Mouse (Mus musculus) mesoderm, embryonic 11.5 days (tissue): Measurements from ENCODE around the gene Gpsm2.
A peak's percentile ranks its signal among the peaks of the same experiment; 100 is the strongest.
"Not testable (repeated sequence)": the region's sequence is repeated elsewhere in the genome, so short reads cannot be mapped to it uniquely, and the experiment has no call there.

ENCODE experiments used
- DNase-seq: peaks from one replicate; pipeline ENCODE4 v3.0.0-alpha.2; 2012; ENCODE audit warnings: low read depth, low spot score

Gene Gpsm2

GRCm38 (mm10) chr3:108726413-108726812 lies 4.3 kb upstream of the Gpsm2 start:
- no peak for DNase-seq

GRCm38 (mm10) chr3:108721076-108721991 lies 775 bp downstream of the Gpsm2 start:
- peak; percentile 67 for DNase-seq

DNA sequence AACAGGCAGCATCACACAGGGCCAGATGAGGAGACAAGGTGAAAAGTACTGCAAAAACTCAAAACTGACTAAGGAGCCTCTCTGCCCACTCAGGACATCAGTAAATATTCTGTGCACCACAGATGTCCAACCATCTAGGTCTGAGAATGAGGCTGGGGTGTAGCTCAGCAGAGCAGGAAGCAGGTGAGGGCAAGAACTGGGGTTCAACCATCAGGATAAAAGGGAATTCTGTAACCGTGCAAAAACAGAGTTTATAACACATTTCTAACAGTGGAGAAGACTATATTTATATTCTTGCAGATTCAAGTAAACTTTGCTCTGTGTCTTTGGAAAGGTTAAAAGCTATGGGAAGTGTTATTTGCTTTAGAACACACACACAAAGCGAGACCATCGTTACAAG lies 2.3 kb downstream of the Gpsm2 start:
- no peak for DNase-seq

DNA sequence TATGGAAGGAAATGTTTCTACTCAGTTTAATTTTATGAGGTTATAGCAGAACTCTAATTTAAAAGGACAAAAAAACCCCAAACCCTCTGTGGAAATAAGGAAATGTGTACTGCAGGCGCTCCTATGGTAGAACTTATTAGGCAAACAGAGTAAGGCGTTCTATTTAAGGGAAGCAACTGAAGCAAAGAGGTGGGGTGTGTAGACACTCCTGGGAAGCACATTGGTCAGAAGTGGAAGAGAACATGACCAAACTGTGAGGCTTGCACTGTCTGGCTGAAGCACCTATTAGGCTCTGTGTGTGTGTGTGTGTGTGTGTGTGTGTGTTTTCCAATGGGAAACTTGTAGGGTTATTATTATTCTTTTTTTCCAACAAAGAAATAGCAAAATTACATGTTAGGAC lies 2.8 kb downstream of the Gpsm2 start:
- DNase-seq = no peak

GRCm38 (mm10) chr3:108717896-108718502 lies 4.1 kb downstream of the Gpsm2 start:
- no peak for DNase-seq

DNA sequence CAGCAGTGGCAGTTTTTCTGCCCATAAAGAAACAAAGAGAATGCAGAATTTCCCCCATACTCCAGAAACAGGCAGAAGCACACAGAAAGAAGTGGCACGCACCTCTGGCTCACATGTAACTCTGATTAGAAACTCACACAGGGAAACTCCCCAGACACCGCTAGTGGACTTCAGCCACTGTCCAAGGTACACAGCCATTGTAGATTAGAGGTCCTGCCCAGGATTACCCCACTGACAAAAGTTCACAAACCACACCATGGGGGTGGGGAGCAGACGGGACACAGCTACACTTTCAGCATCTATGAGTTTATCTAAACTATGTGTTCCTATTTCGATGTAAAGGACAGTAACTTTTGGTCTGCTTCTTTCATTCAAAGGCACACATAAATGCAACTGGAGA lies 7.3 kb downstream of the Gpsm2 start:
- DNase-seq = no peak

- DNase-seq = no peak
Measured at GRCm38 (mm10) chr3:108713065-108713675, 8.9 kb downstream of the Gpsm2 start.

DNA sequence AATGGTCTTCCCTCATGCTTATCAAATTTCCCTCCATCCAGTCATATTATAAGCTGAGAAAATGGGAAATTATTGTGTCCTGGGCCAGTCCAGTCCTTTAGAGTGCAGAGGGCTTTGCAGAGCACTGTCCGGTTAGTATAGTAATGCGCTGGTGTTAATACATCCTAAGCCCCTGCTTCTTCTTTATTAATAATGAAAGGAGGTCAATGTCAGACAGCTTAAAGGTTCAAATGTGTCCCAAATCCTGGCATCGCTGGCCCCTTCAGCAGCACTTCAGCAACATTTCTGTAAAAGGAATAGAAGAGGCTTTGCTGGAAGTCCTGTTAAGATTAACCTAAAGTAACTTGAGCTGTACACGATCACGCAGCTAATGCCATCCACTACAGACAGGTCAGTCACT lies 10.8 kb downstream of the Gpsm2 start:
- DNase-seq = no peak

DNA sequence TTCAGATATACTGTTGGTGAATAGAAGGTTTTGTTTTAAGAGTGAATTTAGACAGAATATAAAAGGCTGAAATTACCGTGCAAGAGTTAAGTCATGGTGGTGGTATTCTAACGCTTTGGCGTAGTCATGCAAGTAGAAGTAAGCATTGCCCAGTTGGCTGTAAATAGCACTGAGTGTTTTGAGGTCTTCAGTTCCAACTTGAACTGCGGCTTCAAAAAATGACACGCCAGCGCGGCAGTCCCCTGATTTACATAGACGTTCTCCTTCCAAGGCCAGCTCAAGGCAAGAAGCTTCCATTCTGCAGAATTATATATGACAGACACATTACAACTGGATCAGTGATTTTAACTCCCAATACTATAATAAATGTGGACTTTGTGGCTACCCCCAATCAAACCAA lies 19.3 kb downstream of the Gpsm2 start:
- DNase-seq = no peak

DNA sequence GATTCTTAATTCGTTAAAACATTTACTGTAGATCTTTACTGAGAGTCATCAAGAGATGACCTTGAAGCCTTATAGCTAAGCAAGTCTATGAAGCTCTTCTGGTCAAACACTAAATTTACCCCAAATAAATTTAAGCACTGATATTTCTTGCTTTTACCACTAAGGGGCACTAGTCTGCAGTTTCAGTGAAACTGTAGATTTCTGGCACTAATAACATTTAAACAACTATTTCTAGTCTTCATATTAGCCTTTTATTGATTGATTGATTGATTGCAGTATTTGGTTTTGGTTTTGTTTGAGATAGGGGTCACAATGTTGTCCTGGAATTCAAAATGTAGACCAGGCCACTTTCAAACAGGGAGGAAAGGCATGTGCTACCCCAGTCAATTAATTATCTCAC lies 20.9 kb downstream of the Gpsm2 start:
- no peak for DNase-seq

GRCm38 (mm10) chr3:108699786-108700185 lies 22.3 kb downstream of the Gpsm2 start:
- DNase-seq = no peak

DNA sequence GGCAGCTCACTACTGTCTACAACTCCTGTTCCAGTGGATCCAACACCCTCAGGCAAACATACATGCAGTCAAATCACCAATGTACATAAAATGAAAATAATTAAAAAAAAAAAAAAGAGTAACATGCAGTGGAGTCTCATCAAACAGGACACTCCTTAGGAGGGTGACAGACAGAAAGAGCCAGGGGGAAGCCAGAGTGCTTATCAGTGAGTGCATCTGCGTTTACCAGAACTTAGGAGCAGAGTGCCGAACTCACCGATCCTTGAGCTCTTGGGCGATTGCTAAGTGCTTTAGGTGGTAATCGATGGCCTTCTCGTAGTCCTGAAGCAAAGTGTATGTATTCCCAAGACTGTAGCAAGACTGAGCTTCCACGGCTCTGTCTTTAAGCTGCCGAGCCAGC lies 23.4 kb downstream of the Gpsm2 start:
- DNase-seq = no peak

DNA sequence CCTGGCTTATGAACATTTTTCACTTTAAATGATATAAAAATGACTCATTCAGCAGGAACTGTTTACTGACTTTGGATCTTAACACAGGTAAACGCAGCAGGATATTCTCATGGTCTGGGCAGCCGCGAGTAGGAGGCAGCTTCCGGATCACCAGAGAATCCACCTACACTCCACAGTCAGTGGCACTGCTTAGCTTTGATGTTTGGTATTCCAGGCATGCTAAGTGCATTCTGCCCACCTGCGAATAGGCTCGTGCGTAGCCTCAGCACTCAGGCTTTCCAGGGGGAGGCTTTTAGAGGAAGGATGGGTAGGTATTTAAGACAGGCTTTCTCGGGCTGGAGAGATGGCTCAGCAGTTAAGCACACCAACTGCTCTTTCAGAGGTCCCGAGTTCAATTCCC lies 27.8 kb downstream of the Gpsm2 start:
- DNase-seq = no peak

- no peak for DNase-seq
Measured at GRCm38 (mm10) chr3:108689979-108690378, 32.1 kb downstream of the Gpsm2 start.

GRCm38 (mm10) chr3:108689446-108689845 lies 32.7 kb downstream of the Gpsm2 start:
- no peak for DNase-seq

DNA sequence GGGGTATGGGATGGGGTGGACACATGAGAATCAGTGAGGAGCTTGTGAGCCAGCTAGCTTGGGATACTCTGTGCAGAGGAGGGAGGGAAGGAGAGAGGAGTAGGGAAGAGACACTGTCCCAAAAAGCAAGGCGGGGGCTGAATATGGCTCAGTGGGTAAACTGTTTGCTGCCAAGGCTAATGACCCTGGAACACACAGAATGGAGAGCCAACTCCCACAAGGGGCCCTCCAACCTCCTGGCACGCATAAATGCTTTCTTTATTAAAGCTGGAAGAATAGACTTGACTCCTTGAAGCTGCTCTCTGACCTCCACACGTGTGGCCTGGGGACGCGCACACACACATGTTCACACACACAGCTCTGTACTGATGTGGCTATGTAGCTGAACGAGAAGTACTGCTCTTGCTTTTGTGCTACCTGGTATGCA lies 33.1 kb downstream of the Gpsm2 start:
- no peak for DNase-seq

DNA sequence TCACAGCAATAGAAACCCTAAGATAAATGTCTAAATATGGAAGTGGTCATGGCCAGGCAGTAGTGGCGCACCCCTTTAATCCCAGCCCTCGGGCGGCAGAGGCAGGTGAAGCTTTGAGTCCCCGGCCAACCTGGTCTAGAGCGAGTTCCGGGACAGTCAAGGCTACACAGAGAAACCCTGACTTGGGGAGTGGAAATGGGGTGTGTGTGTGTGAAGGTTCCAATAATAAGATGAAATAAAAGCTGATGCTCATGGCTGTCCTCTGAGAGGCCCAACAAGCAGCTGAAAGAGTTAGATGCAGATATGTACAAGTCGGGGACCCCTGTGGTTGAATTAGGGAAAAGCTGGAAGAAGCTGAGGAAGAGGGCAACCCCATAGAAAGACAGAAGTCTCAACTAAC lies 36.4 kb downstream of the Gpsm2 start:
- no peak for DNase-seq

- DNase-seq = not testable (repeated sequence)
Measured at GRCm38 (mm10) chr3:108683597-108683996, 38.5 kb downstream of the Gpsm2 start.

DNA sequence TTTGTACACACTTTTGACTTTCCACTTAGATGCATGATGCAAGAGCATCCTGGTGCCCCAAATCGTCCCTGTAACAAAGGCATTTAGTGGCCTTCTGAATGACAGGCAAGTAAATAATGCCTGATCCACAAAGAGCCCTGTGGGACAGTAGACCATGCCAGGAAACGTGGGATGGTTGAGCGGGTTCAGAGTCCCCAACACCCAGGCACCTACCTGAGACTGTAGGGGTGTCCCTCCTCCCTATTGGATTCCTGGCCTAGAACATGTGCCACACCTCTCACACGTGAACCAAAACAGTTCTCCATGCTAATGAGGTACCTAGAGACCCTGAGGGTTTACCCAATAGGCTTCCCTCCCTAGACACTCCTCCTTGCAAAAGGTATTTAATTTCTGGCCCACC lies 41.1 kb downstream of the Gpsm2 start:
- no peak for DNase-seq

DNA sequence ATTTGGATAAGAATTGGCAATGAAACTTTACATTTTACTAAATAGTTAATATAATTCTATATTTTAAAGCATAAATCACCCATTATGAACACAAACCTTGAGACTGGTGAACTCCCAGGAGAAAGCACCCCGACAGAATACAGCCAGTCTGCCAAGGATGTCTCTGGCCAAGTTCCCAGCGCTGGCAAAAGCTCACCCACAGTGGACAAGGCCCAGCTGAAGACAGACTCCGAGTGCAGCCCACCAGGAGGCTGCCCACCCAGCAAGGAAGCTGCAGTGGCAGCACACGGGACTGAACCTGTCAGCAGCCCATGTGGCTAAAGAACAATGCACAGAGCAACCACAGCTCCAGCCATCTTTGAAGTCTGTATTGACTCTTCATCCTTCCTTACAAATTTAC lies 45.5 kb downstream of the Gpsm2 start:
- no peak for DNase-seq

DNA sequence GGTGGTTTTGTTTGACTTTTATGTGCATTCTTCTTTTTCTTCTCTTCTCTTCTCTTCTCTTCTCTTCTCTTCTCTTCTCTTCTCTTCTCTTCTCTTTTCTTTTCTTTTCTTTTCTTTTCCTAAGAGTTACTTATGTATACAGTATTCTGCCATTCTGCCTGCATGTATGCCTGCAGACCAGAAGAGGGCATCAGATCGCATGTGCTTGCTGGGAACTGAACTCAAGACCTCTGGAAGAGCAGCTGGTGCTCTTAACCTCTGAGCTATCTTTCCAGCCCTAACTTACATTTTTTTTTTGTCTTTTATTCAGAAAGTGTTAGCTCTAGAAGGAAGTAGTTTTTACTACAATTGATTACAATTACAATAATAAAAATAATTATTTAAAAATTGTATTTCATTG lies 61.2 kb downstream of the Gpsm2 start:
- DNase-seq = no peak

- DNase-seq = no peak
Measured at GRCm38 (mm10) chr3:108658612-108659011, 63.5 kb downstream of the Gpsm2 start.

- DNase-seq = no peak
Measured at GRCm38 (mm10) chr3:108655486-108655885, 66.6 kb downstream of the Gpsm2 start.
